Mouse (Mus musculus) brain, embryonic 14.5 days (tissue): ENCODE measurements around the gene Trdmt1. TPM values are rescaled to one million over a fixed set of nuclear protein-coding genes. Genes with fewer than 3 reads are reported as not detected.

Experiments used
- DNase-seq: peaks from one replicate; pipeline ENCODE4 v3.0.0-alpha.2; 2011; ENCODE audit warnings: low read depth
- CTCF ChIP-seq: fragments of 200-500 bp; IDR thresholded peaks from 2 replicates; pipeline ENCODE4 v1.5.1; 2012; ENCODE audit warnings: inconsistent platforms, mild to moderate bottlenecking, moderate library complexity, borderline replicate concordance; ENCODE audit not compliant: insufficient read depth, insufficient read length; ENCODE audit errors: extremely low read depth
- POLR2A ChIP-seq: fragments of 200-500 bp; IDR thresholded peaks from 2 replicates; pipeline ENCODE4 v1.6.1; 2012; ENCODE audit warnings: mild to moderate bottlenecking, inconsistent platforms, borderline replicate concordance; ENCODE audit not compliant: poor library complexity, insufficient read depth, insufficient read length, severe bottlenecking; ENCODE audit errors: extremely low read depth
- polyA plus RNA-seq: library from polyadenylated mRNA; depleted of rRNA; stranded (reverse); fragments of >200 nt; gene quantifications from 2 replicates; pipeline ENCODE4 v1.2.3, GENCODE M21; 2012; rRNA removed

Trdmt1 gene
- polyA plus RNA-seq, 1 experiment, result 6.8 TPM

GRCm38 (mm10) chr2:13484566-13484965, 59.9 kb downstream of the Trdmt1 start:
- DNase-seq, result no peak
- TF ChIP-seq CTCF (no peak), POLR2A (no peak)

GRCm38 (mm10) chr2:13480744-13481143, 63.7 kb downstream of the Trdmt1 start:
- no peak for DNase-seq
- TF ChIP-seq POLR2A, result no peak

- TF ChIP-seq POLR2A, result no peak
- no peak for TF ChIP-seq CTCF
- DNase-seq, result no peak
These were observed 65.3 kb downstream of the Trdmt1 start for GRCm38 (mm10) chr2:13479165-13479564.

- TF ChIP-seq CTCF (no peak), POLR2A (no peak)
- DNase-seq, result no peak
These were observed 74.4 kb downstream of the Trdmt1 start for GRCm38 (mm10) chr2:13470108-13470507.

GRCm38 (mm10) chr2:13469641-13470040, 74.8 kb downstream of the Trdmt1 start:
- TF ChIP-seq CTCF (no peak), POLR2A (no peak)

GRCm38 (mm10) chr2:13466685-13467084, 77.8 kb downstream of the Trdmt1 start:
- no peak for DNase-seq
- TF ChIP-seq POLR2A, result no peak
- TF ChIP-seq CTCF, result no peak

More at GRCm38 (mm10) chr2:13469641-13470040, 74.8 kb downstream of the Trdmt1 start:
- DNase-seq, result no peak

Other genes starting within 250 kb of the Trdmt1 start
- gene Cubn, start 52.9 kb downstream of the Trdmt1 start, polyA plus RNA-seq, result 0.35 and 0.55 TPM in 2 replicates
- gene Vim, start 29.3 kb upstream of the Trdmt1 start, polyA plus RNA-seq, result 1,036 and 1,222 TPM in 2 replicates
- 0.37 and 0.70 TPM in 2 replicates for gene St8sia6, start 249.4 kb upstream of the Trdmt1 start, polyA plus RNA-seq